Comparison of ENCODE assay signal across 8 mouse cellular contexts in the genomic region with DNA sequence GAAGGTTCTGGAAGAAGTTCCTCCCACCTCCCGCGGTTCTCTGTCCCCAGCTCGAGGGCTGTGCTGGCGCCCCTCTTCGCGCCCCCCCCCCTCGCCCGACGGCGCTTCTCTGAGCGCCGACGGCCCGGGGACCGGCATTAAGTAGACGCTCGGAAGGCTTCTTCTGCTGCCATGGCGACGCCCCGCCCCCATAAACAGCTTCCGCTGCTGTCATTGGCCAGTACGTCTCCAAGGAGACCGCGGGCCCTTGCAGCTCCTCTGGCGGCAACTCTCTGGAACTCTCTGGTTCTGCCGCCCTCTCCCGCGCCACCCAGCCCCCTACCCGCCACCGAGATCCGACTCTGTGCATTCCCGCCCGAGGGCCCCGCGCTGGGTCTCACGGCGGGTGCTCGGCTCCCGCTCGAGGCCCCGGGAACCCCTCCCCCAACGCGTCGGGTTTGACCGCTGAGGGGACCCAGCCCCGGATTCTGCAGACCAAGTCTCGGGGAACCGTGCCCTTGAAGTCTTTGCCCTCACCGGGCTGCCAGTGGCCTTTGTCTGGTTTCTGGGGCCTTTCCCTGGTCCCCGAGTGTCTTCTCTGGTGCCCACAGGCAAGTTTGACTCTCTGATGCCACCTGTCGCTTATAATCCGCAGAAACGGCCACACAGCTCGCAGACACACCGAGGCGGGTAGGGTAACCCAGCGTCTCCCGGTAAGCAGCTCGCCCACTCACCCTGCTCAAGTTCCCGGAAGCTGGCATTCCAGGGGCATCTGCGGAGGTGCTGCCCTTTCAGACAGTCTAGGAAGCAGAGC. TPM values are rescaled to one million over a fixed set of nuclear protein-coding genes. Genes with fewer than 3 reads are reported as not detected.
A peak's percentile ranks its signal among the peaks of the same experiment; 100 is the strongest.
DNase-seq lines count a peak whose midpoint lies in the region; ATAC-seq and TF ChIP-seq lines count a peak whose summit lies in the region.

A gene (minus strand): TSS at position 156 of the 793 bp plus-strand sequence.

- peak; percentile 81 for ATAC-seq in kidney, embryonic 15.5 days (replicated peaks; ENCODE audit: low FRiP score)
- peak; percentile 96 for ATAC-seq in monocyte, adult 5-6 weeks (replicated peaks; ENCODE audit: insufficient number of reproducible peaks, low FRiP score, low TSS enrichment, poor library complexity, severe bottlenecking)

- H3K27ac ChIP-seq in bone marrow macrophage, adult 2 months (ENCODE audit: insufficient read depth, low read depth, low read length): no peak within 1 kb of the TSS
- H3K27ac ChIP-seq in embryonic fibroblast, embryonic 13.5 days (ENCODE audit: insufficient read depth, low read length): no peak within 1 kb of the TSS
- peak within 1 kb of the TSS; percentile 77 for H3K27ac ChIP-seq in heart, embryonic 10.5 days
- H3K27ac ChIP-seq in kidney, embryonic 15.5 days: peak within 1 kb of the TSS; percentile 87

- peaks cover 84% of the 10 kb centered on the region for H3K27me3 ChIP-seq in heart, embryonic 10.5 days (ENCODE audit: insufficient read depth, poor library complexity, severe bottlenecking)
- H3K27me3 ChIP-seq in kidney, embryonic 15.5 days: peaks cover 31% of the 10 kb centered on the region

- H3K4me2 ChIP-seq in kidney, embryonic 15.5 days: peak within 1 kb of the TSS; percentile 98

- H3K9ac ChIP-seq in kidney, embryonic 15.5 days: peak within 1 kb of the TSS; percentile 49

- TF ChIP-seq POLR2A in bone marrow macrophage, adult 2 months (IDR thresholded peaks at IDR 0.05; ENCODE audit: borderline replicate concordance, low read depth, low read length): no peak
- TF ChIP-seq POLR2A in embryonic fibroblast, embryonic 13.5 days (IDR thresholded peaks at IDR 0.05; ENCODE audit: low read depth, low read length): no peak

- peak; percentile 93 for DNase-seq in A20 (ENCODE audit: low read depth, low spot score)
- peak; percentile 96 for DNase-seq in heart, embryonic 10.5 days (ENCODE audit: low spot score)
- DNase-seq in liver: peak; percentile 91
- peak; percentile 92 to 96 for DNase-seq in spleen, postnatal 4 days (ENCODE audit: low spot score in 2 of 2)

- under 1% methylated on average over 61 of the region's 61 CpGs for WGBS in heart, embryonic 10.5 days
- under 1% methylated on average over 60 of the region's 61 CpGs for WGBS in kidney, embryonic 15.5 days

- H3K36me3 ChIP-seq in heart, embryonic 10.5 days: no peaks in the 10 kb centered on the region
- no peaks in the 10 kb centered on the region for H3K36me3 ChIP-seq in kidney, embryonic 15.5 days

- H3K4me3 ChIP-seq in bone marrow macrophage, adult 2 months (ENCODE audit: insufficient read depth, low read length): peak within 1 kb of the TSS; percentile 60
- H3K4me3 ChIP-seq in embryonic fibroblast, embryonic 13.5 days (ENCODE audit: insufficient read depth, low read length): peak within 1 kb of the TSS; percentile 57
- peak within 1 kb of the TSS; percentile 72 for H3K4me3 ChIP-seq in heart, embryonic 10.5 days
- peak within 1 kb of the TSS; percentile 57 for H3K4me3 ChIP-seq in kidney, embryonic 15.5 days (replicated peaks)

- 0 out of 2 replicates have a peak, but pooled peaks cover 2% of the 10 kb centered on the region for H3K4me1 ChIP-seq in bone marrow macrophage, adult 2 months (ENCODE audit: control insufficient read depth, insufficient read depth, low read length)
- no peaks in the 10 kb centered on the region for H3K4me1 ChIP-seq in embryonic fibroblast, embryonic 13.5 days (ENCODE audit: control insufficient read depth, insufficient read depth, low read length)
- H3K4me1 ChIP-seq in heart, embryonic 10.5 days: peaks cover 60% of the 10 kb centered on the region
- H3K4me1 ChIP-seq in kidney, embryonic 15.5 days: peaks cover 83% of the 10 kb centered on the region

- no peaks in the 10 kb centered on the region for H3K9me3 ChIP-seq in heart, embryonic 10.5 days
- H3K9me3 ChIP-seq in kidney, embryonic 15.5 days (replicated peaks): no peaks in the 10 kb centered on the region

- TF ChIP-seq CTCF in bone marrow macrophage, adult 2 months (IDR thresholded peaks at IDR 0.05; ENCODE audit: low read depth, low read length): peak; percentile 51
- peak; percentile 38; the same call in 1 of the 2 replicates for TF ChIP-seq CTCF in embryonic fibroblast, embryonic 13.5 days (IDR thresholded peaks at IDR 0.05; ENCODE audit: borderline replicate concordance, insufficient read depth, low read length)

RNA-seq across cellular contexts. Expression of the gene that starts here (rescaled TPM):
- polyA plus RNA-seq in bone marrow macrophage, adult 2 months (2012; ENCODE audit: insufficient read depth, insufficient read length, missing spikeins): not detected in 2 replicates
- polyA plus RNA-seq in embryonic fibroblast, embryonic 13.5 days (2011; ENCODE audit: insufficient read length, low read depth, missing spikeins): 0.98 TPM in 1 of 2 replicates, not detected in the other
- 0.31 and 0.74 TPM in 2 replicates for polyA plus RNA-seq in heart, embryonic 10.5 days (2016; fragmentation: Nextera tagmentation; extraction: Ambion mirVana)
- 2.9 TPM in 2 replicates for polyA plus RNA-seq in kidney, embryonic 15.5 days (2015; fragmentation: Nextera tagmentation; extraction: Ambion mirVana)
- total RNA-seq in monocyte, adult 5-6 weeks (2017): 0.19 to 0.39 TPM in 2 of 3 replicates, not detected in the other

Comparison
In these comparisons a context has a peak if more than half of its experiments do, and no peak if none do; other contexts are left out.
1. Peak in DNase-seq, H3K4me3 ChIP-seq and H3K27ac ChIP-seq in heart, embryonic 10.5 days; RNA of the gene not detected or under 1 TPM.
2. Peak in ATAC-seq in monocyte, adult 5-6 weeks; RNA of the gene not detected or under 1 TPM.